Mouse (Mus musculus) 3T3-L1 (cell line): ENCODE data around the gene Dgkk.
A peak's percentile ranks its signal among the peaks of the same experiment; 100 is the strongest.
"Not testable (repeated sequence)": the region's sequence is repeated elsewhere in the genome, so short reads cannot be mapped to it uniquely, and the experiment has no call there.

ENCODE experiments used
- DNase-seq: peaks from one replicate; pipeline ENCODE4 v3.0.0-alpha.2; 2015; ENCODE audit warnings: low read depth, low spot score

Gene Dgkk

GRCm38 (mm10) chrX:6779006-6779405 is at the start of gene Dgkk:
Gene Dgkk, plus strand, starts transcription at chrX:6779306.
- DNase-seq, result not testable (repeated sequence)

GRCm38 (mm10) chrX:6733998-6734397 is 45.1 kb upstream of the Dgkk start:
- no peak for DNase-seq

DNA sequence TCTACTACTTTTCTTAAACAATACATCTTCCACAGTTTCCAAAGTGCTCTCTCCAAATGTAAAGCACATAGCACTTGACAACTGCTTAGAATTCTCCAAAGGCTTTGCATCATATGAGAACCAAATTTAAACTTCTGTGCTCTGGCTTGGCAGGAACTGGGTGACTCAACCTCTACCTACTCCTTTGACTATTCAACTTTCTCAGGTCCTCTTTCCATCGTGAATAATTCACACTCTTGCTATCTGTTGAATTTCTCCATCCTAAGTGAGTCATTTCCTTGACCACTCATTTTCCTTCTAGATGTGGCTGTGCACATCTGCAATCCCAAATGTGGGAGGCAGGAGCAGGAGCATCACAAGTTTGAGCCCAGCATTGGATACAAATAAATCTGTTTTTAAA is 28.4 kb upstream of the Dgkk start:
- peak; percentile 43 for DNase-seq

DNA sequence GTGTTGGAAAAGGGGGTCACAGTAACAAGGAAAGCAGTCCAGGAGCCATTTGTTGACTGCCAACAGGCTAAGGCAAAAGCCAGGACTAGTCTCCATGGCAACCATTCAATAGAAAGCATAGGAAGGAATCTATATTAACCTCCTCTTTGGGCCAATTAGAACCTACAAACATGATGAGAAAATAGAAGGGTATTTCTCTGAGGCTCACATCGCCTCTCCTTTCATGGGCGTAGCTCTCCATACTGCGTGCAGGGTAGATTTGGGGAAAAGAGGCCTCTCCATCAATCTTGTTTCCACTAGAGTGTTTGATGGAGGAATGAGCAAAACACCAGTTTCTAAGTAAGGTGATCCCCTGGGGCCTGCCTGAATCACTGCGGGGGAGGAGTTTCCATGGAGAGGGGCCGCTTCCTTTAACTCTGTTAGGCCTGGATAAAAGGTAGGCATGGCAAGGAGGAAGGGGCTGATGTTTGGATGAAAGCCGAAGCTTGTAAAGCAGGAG is 27.5 kb upstream of the Dgkk start:
- DNase-seq, result no peak

- DNase-seq, result no peak
Observed at GRCm38 (mm10) chrX:6777489-6778249, 1.4 kb upstream of the Dgkk start.

DNA sequence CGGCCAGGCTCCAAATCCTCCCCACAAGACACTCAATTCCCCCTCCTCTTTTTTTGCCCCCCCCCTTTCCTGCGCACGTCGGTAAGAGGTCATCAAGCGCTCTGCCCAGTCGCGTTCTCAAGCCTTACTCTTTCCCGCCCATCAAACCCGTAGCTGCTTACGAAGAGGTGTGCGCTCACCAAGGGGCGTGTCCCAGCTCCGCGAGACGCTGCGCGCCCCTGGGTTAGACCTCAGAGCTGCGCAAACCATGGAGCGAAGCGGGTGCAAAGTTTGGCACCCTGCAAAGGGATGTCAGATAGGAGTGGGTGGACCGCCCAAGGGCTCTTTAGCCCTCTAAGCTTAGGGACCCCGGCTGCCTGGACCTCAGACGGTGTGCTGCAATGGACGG is 862 bp upstream of the Dgkk start:
- no peak for DNase-seq

- DNase-seq, result no peak
Observed at GRCm38 (mm10) chrX:6779969-6780539, 948 bp downstream of the Dgkk start.

DNA sequence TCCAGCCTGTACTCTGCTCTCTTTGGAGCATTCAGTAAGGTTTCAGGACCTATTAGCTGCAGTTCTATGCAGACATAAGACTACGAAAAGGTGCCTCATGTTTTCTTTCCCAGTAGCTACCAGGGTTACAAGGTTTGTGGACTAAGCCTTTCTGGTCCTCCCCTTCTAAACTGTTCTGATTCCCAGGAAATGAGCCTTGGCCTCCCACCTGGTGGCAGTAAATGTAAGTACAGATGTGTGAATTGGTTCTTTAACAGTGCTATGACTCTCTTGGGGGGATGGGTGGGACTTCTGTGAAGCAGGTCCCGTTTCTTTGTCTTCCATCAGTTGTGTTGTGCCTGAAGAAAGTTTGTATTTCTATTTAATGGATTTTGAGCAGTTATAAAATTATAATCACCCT is 53.4 kb downstream of the Dgkk start:
- DNase-seq, result peak; percentile 47

DNA sequence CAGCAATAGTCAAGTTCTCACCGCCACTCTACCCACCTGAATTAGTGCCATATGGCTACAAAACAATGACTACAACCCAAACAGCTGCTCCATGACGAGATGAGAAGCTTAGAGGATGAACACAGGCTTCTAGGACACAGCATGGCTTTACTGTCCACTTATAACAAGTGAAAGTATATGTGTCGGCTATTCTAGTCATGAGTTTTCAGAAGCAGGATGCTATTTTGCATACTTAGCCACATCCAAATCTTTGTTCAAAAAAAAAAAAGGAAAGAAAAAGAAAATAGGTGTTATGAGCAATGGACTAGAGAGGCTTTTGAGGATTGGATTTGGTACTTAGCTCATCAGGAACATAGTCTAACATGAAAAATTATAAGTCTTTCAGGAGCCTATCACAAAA is 74.4 kb downstream of the Dgkk start:
- DNase-seq, result no peak

- no peak for DNase-seq
Observed at GRCm38 (mm10) chrX:6854136-6854535, 75.0 kb downstream of the Dgkk start.

DNA sequence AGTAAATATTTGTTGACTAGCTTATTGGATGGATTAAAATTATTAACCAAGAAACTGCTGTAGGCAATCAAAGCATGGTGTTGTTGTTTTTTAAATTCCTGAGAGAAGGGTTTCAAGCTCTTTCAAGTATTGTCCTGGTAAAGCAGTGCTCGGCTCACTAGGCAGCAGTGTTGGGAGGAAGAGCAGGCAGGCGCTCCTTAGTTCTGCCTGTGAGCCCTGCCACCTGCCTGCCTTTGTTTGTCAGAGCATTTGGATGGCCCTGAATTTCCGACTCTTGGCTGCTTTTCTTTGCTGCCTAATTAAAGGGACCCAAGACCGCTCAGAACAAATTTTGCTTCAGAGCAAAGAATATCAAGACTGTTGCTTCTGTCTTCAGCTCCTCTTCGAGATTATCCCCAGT is 114.8 kb downstream of the Dgkk start:
- no peak for DNase-seq

GRCm38 (mm10) chrX:6911047-6911446 is 131.9 kb downstream of the Dgkk start:
- DNase-seq, result peak; percentile 5

- DNase-seq, result peak; percentile 67
Observed at GRCm38 (mm10) chrX:6922165-6922564, 143.1 kb downstream of the Dgkk start.

GRCm38 (mm10) chrX:6926224-6926623 is 147.1 kb downstream of the Dgkk start:
- no peak for DNase-seq

DNA sequence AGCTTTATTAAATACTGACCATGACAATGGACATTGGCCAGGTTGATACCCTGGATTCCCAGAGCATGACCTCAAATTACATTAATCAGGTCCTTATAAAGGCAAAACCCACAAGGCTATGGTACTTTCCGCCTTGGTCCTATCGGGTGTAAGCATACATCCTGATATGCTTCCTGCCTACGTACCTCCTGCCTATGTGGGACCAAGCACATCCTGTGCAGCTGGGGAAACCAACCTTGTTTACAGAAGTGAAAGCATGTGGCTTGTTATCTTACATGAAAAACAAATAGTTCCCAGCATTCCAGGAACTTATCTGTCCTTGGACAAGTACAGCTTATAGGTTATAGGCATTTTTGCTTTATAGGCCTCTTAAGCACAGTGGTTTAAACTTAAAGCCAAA is 189.5 kb downstream of the Dgkk start:
- DNase-seq, result no peak

- DNase-seq, result peak; percentile 76
Observed at GRCm38 (mm10) chrX:6971956-6972355, 192.8 kb downstream of the Dgkk start.

- DNase-seq, result not testable (repeated sequence)
Observed at GRCm38 (mm10) chrX:6983916-6984315, 204.8 kb downstream of the Dgkk start.
